Comparison of ENCODE assay signal across 8 mouse cellular contexts in genomic region chr11:48816800-48817665, GRCm38 (mm10). TPM values are rescaled to one million over a fixed set of nuclear protein-coding genes. Genes with fewer than 3 reads are reported as not detected.
DNase-seq lines count a peak whose midpoint lies in the region; ATAC-seq lines count a peak whose summit lies in the region.

TSS of gene Trim41 (minus strand) at chr11:48817353.

- peak; percentile 98 for DNase-seq in adipocyte (ENCODE audit: low spot score)
- DNase-seq in embryo, embryonic 10 days (ENCODE audit: low spot score) = peak; percentile 97
- peak; percentile 99 for DNase-seq in gastrocnemius, postnatal 10 days
- peak; percentile 99 for DNase-seq in induced T-regulatory cell, adult 2 months (ENCODE audit: low read depth)
- peak; percentile 95 to 98 for DNase-seq in left cerebral cortex, adult 9 months (ENCODE audit: low spot score in 2 of 2)
- DNase-seq in right cerebral cortex, postnatal 14 days = peak; percentile 99
- DNase-seq in urinary bladder, postnatal 36 days (ENCODE audit: low spot score in 2 of 2) = peak; percentile 97 to 99

- ATAC-seq in megakaryocyte progenitor cell, adult 5-6 weeks (replicated peaks; ENCODE audit: poor library complexity) = peak; percentile 78

RNA-seq across cellular contexts. Expression of gene Trim41, which starts in this region (rescaled TPM):
- 10 to 100 TPM; 22.2 to 22.8 TPM for total RNA-seq in gastrocnemius, postnatal 10 days (2021)
- total RNA-seq in megakaryocyte progenitor cell, adult 5-6 weeks (2015) = 11.7 and 12.6 TPM in 2 replicates
- total RNA-seq in megakaryocyte progenitor cell, adult 5-6 weeks (2017) = 63.3 and 72.7 TPM in 2 replicates

Comparison
In these comparisons a context has a peak if more than half of its experiments do, and no peak if none do; other contexts are left out.
1. Peak in every context shown above with its lines: DNase-seq and ATAC-seq.